Comparison of ENCODE assay signal across 8 mouse cellular contexts in genomic region chr15:78876991-78877809, GRCm38 (mm10). TPM values are rescaled to one million over a fixed set of nuclear protein-coding genes. Genes with fewer than 3 reads are reported as not detected.
A peak's percentile ranks its signal among the peaks of the same experiment; 100 is the strongest.
DNase-seq lines count a peak whose midpoint lies in the region; ATAC-seq and TF ChIP-seq lines count a peak whose summit lies in the region.

TSS of gene Gga1 (plus strand) at chr15:78877190.

- peak; percentile 85 for DNase-seq in c-Kit-positive CD71-positive TER-119-positive erythroid progenitor cells, embryonic 14.5 days (ENCODE audit: low spot score)
- DNase-seq in heart, postnatal 0 days (ENCODE audit: low spot score), result peak; percentile 91
- peak; percentile 95 to 97 for DNase-seq in kidney, postnatal 4 days

- ATAC-seq in forebrain, embryonic 12.5 days (ENCODE audit: low FRiP score), result peak; percentile 91
- ATAC-seq in heart, postnatal 0 days (ENCODE audit: insufficient read depth, low read depth), result peak; percentile 90
- ATAC-seq in liver, embryonic 16.5 days (ENCODE audit: low read depth), result peak; percentile 90
- peak; percentile 90 for ATAC-seq in neural tube, embryonic 13.5 days (ENCODE audit: low read depth)

- peak within 1 kb of the TSS; percentile 87 for H3K9ac ChIP-seq in forebrain, embryonic 12.5 days
- H3K9ac ChIP-seq in heart, postnatal 0 days (replicated peaks; ENCODE audit: low read depth, low read length), result peak within 1 kb of the TSS; percentile 97
- peak within 1 kb of the TSS; percentile 88 for H3K9ac ChIP-seq in liver, embryonic 16.5 days (ENCODE audit: low read depth, low read length)
- H3K9ac ChIP-seq in neural tube, embryonic 13.5 days, result peak within 1 kb of the TSS; percentile 91

- peak within 1 kb of the TSS; percentile 98 for H3K27ac ChIP-seq in forebrain, embryonic 12.5 days
- H3K27ac ChIP-seq in heart, postnatal 0 days (ENCODE audit: low read depth), result peak within 1 kb of the TSS; percentile 99
- H3K27ac ChIP-seq in liver, embryonic 16.5 days (ENCODE audit: low read length), result peak within 1 kb of the TSS; percentile 96
- H3K27ac ChIP-seq in neural tube, embryonic 13.5 days (replicated peaks), result peak within 1 kb of the TSS; percentile 99
- H3K27ac ChIP-seq in testis, adult 2 months (ENCODE audit: control insufficient read depth, insufficient read depth, low read depth, low read length), result peak within 1 kb of the TSS; percentile 80

- peak within 1 kb of the TSS; percentile 92 for H3K4me3 ChIP-seq in E14TG2a.4 (replicated peaks; ENCODE audit: low read length)
- peak within 1 kb of the TSS; percentile 73 for H3K4me3 ChIP-seq in forebrain, embryonic 12.5 days (replicated peaks)
- peak within 1 kb of the TSS; percentile 97 for H3K4me3 ChIP-seq in heart, postnatal 0 days (ENCODE audit: low read depth, low read length)
- H3K4me3 ChIP-seq in liver, embryonic 16.5 days (ENCODE audit: low read depth, low read length), result peak within 1 kb of the TSS; percentile 89
- H3K4me3 ChIP-seq in neural tube, embryonic 13.5 days, result peak within 1 kb of the TSS; percentile 79
- peak within 1 kb of the TSS; percentile 83 for H3K4me3 ChIP-seq in testis, adult 2 months (ENCODE audit: control insufficient read depth, low read depth, low read length)

- H3K36me3 ChIP-seq in E14TG2a.4 (ENCODE audit: insufficient read depth, low read length), result peaks cover 33% of the 10 kb centered on the region
- H3K36me3 ChIP-seq in forebrain, embryonic 12.5 days (replicated peaks), result peaks cover 25% of the 10 kb centered on the region
- H3K36me3 ChIP-seq in heart, postnatal 0 days (replicated peaks; ENCODE audit: control insufficient read depth, insufficient read depth, low read length), result peaks cover 22% of the 10 kb centered on the region
- no peaks in the 10 kb centered on the region; the same call in none of the 2 replicates for H3K36me3 ChIP-seq in liver, embryonic 16.5 days (ENCODE audit: control insufficient read depth, insufficient read depth)
- peaks cover 23% of the 10 kb centered on the region for H3K36me3 ChIP-seq in neural tube, embryonic 13.5 days
- H3K36me3 ChIP-seq in testis, adult 2 months (ENCODE audit: control insufficient read depth, insufficient read depth, low read length), result no peaks in the 10 kb centered on the region

- H3K9me3 ChIP-seq in E14TG2a.4 (ENCODE audit: low read length), result no peaks in the 10 kb centered on the region
- H3K9me3 ChIP-seq in forebrain, embryonic 12.5 days, result no peaks in the 10 kb centered on the region
- H3K9me3 ChIP-seq in heart, postnatal 0 days (replicated peaks; ENCODE audit: control insufficient read depth, low read length), result no peaks in the 10 kb centered on the region
- no peaks in the 10 kb centered on the region for H3K9me3 ChIP-seq in liver, embryonic 16.5 days (replicated peaks; ENCODE audit: control insufficient read depth, low read length)
- H3K9me3 ChIP-seq in neural tube, embryonic 13.5 days, result no peaks in the 10 kb centered on the region

- WGBS in forebrain, embryonic 12.5 days, result under 1% methylated on average over 69 of the region's 95 CpGs
- WGBS in heart, postnatal 0 days, result under 1% methylated on average over 58 of the region's 95 CpGs
- WGBS in liver, embryonic 16.5 days (ENCODE audit: insufficient replicate concordance), result under 1% methylated on average over 75 of the region's 95 CpGs
- WGBS in neural tube, embryonic 13.5 days, result under 1% methylated on average over 61 of the region's 95 CpGs

- TF ChIP-seq POLR2A in testis, adult 2 months (IDR thresholded peaks at IDR 0.05; ENCODE audit: control insufficient read depth, low read depth, low read length), result peak; percentile 62; the same call in 1 of the 2 replicates

- no peak for TF ChIP-seq CTCF in E14TG2a.4 (conservative IDR thresholded peaks at IDR 0.05; ENCODE audit: low read length)
- no peak for TF ChIP-seq CTCF in heart, postnatal 0 days (IDR thresholded peaks at IDR 0.05; ENCODE audit: low read depth)
- no peak for TF ChIP-seq CTCF in testis, adult 2 months (IDR thresholded peaks at IDR 0.05; ENCODE audit: control insufficient read depth, insufficient read depth, insufficient replicate concordance, low read depth, low read length)

- H3K27me3 ChIP-seq in E14TG2a.4 (ENCODE audit: insufficient read depth, low read length), result no peaks in the 10 kb centered on the region
- no peaks in the 10 kb centered on the region for H3K27me3 ChIP-seq in forebrain, embryonic 12.5 days
- H3K27me3 ChIP-seq in heart, postnatal 0 days (ENCODE audit: control insufficient read depth, insufficient read depth, low read length), result no peaks in the 10 kb centered on the region
- no peaks in the 10 kb centered on the region for H3K27me3 ChIP-seq in liver, embryonic 16.5 days (ENCODE audit: control insufficient read depth, insufficient read depth, low read depth, low read length)
- no peaks in the 10 kb centered on the region for H3K27me3 ChIP-seq in neural tube, embryonic 13.5 days
- no peaks in the 10 kb centered on the region for H3K27me3 ChIP-seq in testis, adult 2 months (ENCODE audit: control insufficient read depth, insufficient read depth, low read length)

- H3K4me2 ChIP-seq in forebrain, embryonic 12.5 days, result peak within 1 kb of the TSS; percentile 86
- peak within 1 kb of the TSS; percentile 76 for H3K4me2 ChIP-seq in heart, postnatal 0 days (ENCODE audit: low read depth, low read length)
- peak within 1 kb of the TSS; percentile 93 for H3K4me2 ChIP-seq in liver, embryonic 16.5 days (ENCODE audit: low read depth, low read length)
- peak within 1 kb of the TSS; percentile 92 for H3K4me2 ChIP-seq in neural tube, embryonic 13.5 days

- TF ChIP-seq EP300 in heart, postnatal 0 days (IDR thresholded peaks at IDR 0.05; ENCODE audit: low read depth), result peak; percentile 37; the same call in 1 of the 2 replicates

- H3K4me1 ChIP-seq in E14TG2a.4 (replicated peaks; ENCODE audit: low read depth, low read length), result peaks cover 84% of the 10 kb centered on the region
- H3K4me1 ChIP-seq in forebrain, embryonic 12.5 days, result peaks cover 42% of the 10 kb centered on the region
- H3K4me1 ChIP-seq in heart, postnatal 0 days (ENCODE audit: control insufficient read depth, insufficient read depth), result peaks cover 6% of the 10 kb centered on the region; the same call in 1 of the 2 replicates
- peaks cover 25% of the 10 kb centered on the region for H3K4me1 ChIP-seq in liver, embryonic 16.5 days (ENCODE audit: control insufficient read depth, low read depth, low read length)
- H3K4me1 ChIP-seq in neural tube, embryonic 13.5 days (replicated peaks), result peaks cover 39% of the 10 kb centered on the region
- H3K4me1 ChIP-seq in testis, adult 2 months (ENCODE audit: control insufficient read depth, insufficient read depth, low read length), result peaks cover 10% of the 10 kb centered on the region

RNA-seq across cellular contexts. Expression of gene Gga1, which starts in this region (rescaled TPM):
- 53.6 and 56.4 TPM in 2 replicates for polyA plus RNA-seq in forebrain, embryonic 12.5 days (2016; fragmentation: Nextera tagmentation; extraction: Ambion mirVana)
- total RNA-seq in heart, postnatal 0 days (2014; rRNA removed; ENCODE audit: low replicate concordance), result 32.4 and 40.5 TPM in 2 replicates
- polyA plus RNA-seq in heart, postnatal 0 days (2015; fragmentation: Nextera tagmentation; extraction: Ambion mirVana), result 30.1 and 32.4 TPM in 2 replicates
- polyA plus RNA-seq in liver, embryonic 16.5 days (2015; fragmentation: Nextera tagmentation; extraction: Ambion mirVana), result 18.6 and 19.6 TPM in 2 replicates
- polyA plus RNA-seq in neural tube, embryonic 13.5 days (2015; fragmentation: Nextera tagmentation; extraction: Ambion mirVana), result 44.0 and 51.0 TPM in 2 replicates
- 69.9 and 82.1 TPM in 2 replicates for polyA plus RNA-seq in testis, adult 2 months (2012; rRNA removed)

Comparison
In these comparisons a context has a peak if more than half of its experiments do, and no peak if none do; other contexts are left out.
1. Peak in every context shown above with its lines: DNase-seq, ATAC-seq, H3K4me3 ChIP-seq and H3K27ac ChIP-seq.